Mouse (Mus musculus) kidney, adult 2 months (tissue): ENCODE measurements around the gene E430018J23Rik. TPM values are rescaled to one million over a fixed set of nuclear protein-coding genes. Genes with fewer than 3 reads are reported as not detected.
A peak's percentile ranks its signal among the peaks of the same experiment; 100 is the strongest.
"Not testable (repeated sequence)": the region's sequence is repeated elsewhere in the genome, so short reads cannot be mapped to it uniquely, and the experiment has no call there.

Experiments used
- DNase-seq: peaks from one replicate; pipeline ENCODE4 v3.0.0; 2021
- H3K27ac ChIP-seq: fragments of 200-500 bp; 2 replicates; pipeline ENCODE4 v1.5.1; 2012; ENCODE audit warnings: low read depth, low read length, control low read depth, inconsistent platforms; ENCODE audit not compliant: insufficient read depth
- H3K27me3 ChIP-seq: fragments of 200-500 bp; replicated peaks from 2 replicates; pipeline ENCODE4 v1.6.1; 2012; ENCODE audit warnings: mild to moderate bottlenecking, moderate library complexity, low read length, inconsistent platforms; ENCODE audit not compliant: control insufficient read depth, insufficient read depth
- H3K36me3 ChIP-seq: fragments of 200-500 bp; 2 replicates; pipeline ENCODE4 v1.6.1; 2012; ENCODE audit warnings: mild to moderate bottlenecking, moderate library complexity, low read length, inconsistent platforms; ENCODE audit not compliant: control insufficient read depth, insufficient read depth
- H3K4me1 ChIP-seq: fragments of 200-500 bp; 2 replicates; pipeline ENCODE4 v1.6.1; 2011; ENCODE audit warnings: low read length; ENCODE audit not compliant: control insufficient read depth, insufficient read depth
- H3K4me3 ChIP-seq: fragments of 200-500 bp; 2 replicates; pipeline ENCODE4 v1.5.1; 2011; ENCODE audit warnings: mild to moderate bottlenecking, low read depth, low read length, control low read depth; ENCODE audit not compliant: insufficient read depth
- CTCF ChIP-seq: fragments of 200-500 bp; conservative IDR thresholded peaks from 2 replicates; pipeline ENCODE4 v1.5.1; 2011; ENCODE audit warnings: low read depth, mild to moderate bottlenecking, control low read depth, low read length, moderate library complexity, mixed read lengths; ENCODE audit not compliant: insufficient read depth, insufficient read length
- POLR2A ChIP-seq: fragments of 200-500 bp; IDR thresholded peaks from one replicate; pipeline ENCODE4 v1.6.1; 2011; ENCODE audit warnings: low read depth, low read length, control low read depth
- WGBS: fragments of 180-500 bp; shearing (Covaris S2); methylation state at CpG from one replicate; pipeline ENCODE4 v1.1.7; 2018; 5-methylcytosine and 5-hydroxymethylcytosine counted together
- polyA plus RNA-seq: library from polyadenylated mRNA; depleted of rRNA; stranded (reverse); fragments of >200 nt; gene quantifications from 2 replicates; pipeline ENCODE4 v1.2.3, GENCODE M21; 2012

Gene E430018J23Rik
- polyA plus RNA-seq, 1 experiment, result 5.5 TPM

DNA sequence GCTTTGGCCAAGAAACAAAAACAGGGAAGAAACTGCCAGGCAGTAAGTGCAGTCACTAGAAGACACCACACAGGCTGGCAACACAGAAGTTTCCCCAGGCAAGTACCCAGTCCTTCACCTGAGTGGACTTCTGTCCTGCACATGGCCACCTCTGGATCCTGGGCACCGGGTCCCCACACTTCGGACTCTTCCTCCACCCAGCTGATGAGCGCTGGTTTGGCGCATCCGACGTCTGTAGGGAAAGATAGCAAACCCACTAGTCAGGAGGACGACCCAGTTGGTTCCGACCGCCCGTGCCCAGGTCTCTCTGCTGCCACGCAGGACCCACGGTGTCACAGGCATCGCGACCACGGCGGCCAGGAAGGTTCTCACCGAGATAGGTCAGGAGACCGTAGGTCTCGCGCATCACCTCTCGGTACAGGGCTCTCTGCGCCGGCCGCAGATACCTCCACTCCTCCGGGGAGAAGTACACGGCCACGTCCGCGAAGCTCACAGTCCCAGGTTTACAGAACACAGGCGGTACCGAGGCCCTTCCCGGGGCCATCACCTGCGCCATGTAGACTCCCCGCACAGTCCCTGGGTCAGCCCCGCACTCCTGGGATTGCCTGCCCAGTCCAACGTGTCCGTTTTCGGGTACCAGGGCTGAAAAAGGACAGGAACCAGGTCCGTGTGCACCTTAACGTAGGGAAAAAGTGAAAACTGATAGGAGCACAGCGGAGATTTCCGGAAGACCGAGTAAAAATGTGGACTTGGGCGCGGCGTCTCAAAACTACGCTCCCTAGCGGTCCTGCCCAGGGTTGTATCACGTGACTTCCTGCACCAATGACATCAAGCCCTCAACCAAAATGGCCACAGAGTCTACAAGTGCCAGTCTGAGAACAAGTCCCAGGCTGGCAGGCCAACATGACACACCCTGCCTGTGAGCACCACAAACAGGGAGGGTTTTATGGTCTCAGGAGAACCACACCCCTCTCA lies 17.9 kb downstream of the E430018J23Rik start, which contains the start of gene Zfp747:
Gene Zfp747 (minus strand): TSS at position 780 of the 975 bp plus-strand sequence.
- H3K4me3 ChIP-seq, result peak within 1 kb of the TSS; percentile 64
- WGBS, result 1% methylated on average over 49 of the region's 49 CpGs
- H3K27ac ChIP-seq, H3K4me1 ChIP-seq, H3K36me3 ChIP-seq, H3K27me3 ChIP-seq: not testable (repeated sequence)
- TF ChIP-seq POLR2A (peak; percentile 58), CTCF (peak; percentile 68)
- DNase-seq, result peak; percentile 98

DNA sequence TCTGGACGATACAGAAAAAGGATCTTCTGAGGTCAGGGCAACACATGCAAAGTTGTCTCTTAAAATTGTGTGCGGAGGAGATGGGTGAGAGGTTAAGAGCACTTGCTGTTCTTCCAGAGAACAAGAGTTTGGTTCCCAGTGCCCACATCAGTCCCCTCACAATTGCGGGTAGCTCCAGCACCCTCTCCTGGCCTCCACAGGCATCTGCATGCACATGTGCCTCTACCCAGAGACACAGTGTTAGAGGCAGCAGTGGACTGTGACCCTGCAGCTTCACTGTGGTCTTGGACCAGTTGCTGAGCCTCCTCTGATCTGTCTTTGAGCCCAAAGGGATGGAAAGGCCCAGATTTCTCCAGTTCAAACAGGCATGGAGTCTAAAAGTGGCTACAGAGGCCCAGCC lies 21.6 kb downstream of the E430018J23Rik start:
- H3K36me3 ChIP-seq, H3K27me3 ChIP-seq, H3K4me1 ChIP-seq, H3K27ac ChIP-seq, H3K4me3 ChIP-seq: not testable (repeated sequence)
- 87% methylated on average over 3 of the region's 3 CpGs for WGBS
- peak; percentile 25 for DNase-seq
- peak; percentile 33; the same call in 1 of the 2 replicates for TF ChIP-seq CTCF

DNA sequence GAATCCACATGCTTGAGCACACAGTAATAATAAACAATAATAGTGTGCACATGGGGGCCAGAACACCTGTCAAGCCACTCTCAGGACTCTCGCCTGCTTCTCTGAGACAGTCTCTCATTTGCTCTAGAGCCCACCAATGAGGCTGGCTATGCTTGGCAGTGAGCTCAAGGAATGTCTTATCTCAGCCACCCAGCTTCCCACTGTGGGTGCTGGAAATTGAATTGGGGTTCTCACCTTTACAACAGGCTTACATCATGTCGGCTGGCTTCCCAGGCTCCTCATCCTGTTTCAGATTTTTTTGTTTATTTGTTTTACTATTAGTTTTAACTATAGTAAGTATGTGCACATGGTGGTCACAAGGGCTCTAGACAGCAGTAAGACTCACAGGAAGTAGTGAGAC lies 22.2 kb downstream of the E430018J23Rik start:
- no peak overlapping the region for H3K27ac ChIP-seq
- no peak for TF ChIP-seq CTCF
- no peak for TF ChIP-seq POLR2A
- WGBS, result 87% methylated on average over 2 of the region's 2 CpGs

DNA sequence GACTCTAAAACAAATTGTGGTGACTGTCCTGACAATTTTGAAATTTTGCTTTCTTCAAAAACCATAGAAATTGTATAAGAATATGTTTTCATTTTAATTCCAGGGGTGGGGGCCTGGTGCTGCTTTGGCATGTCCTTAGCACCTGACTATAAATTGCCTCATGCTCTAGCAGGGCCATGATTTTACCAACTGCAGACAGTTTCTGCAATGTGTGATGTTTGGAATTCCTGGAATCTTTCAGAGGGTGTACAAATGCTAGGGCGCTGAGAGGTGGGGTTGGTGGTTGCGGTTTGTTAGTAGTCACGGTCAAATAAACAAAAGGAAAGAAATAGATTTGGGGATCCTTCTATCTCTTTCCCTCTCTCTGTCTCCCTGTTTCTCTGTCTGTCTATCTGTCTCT lies 27.2 kb downstream of the E430018J23Rik start:
- H3K27ac ChIP-seq, result no peak overlapping the region
- H3K4me3 ChIP-seq, result no peak overlapping the region
- WGBS, result 67% methylated on average over 3 of the region's 3 CpGs
- H3K27me3 ChIP-seq, result no peaks in the 10 kb centered on the region
- no peaks in the 10 kb centered on the region for H3K36me3 ChIP-seq
- H3K4me1 ChIP-seq, result no peaks in the 10 kb centered on the region
- TF ChIP-seq POLR2A (no peak), CTCF (no peak)
- DNase-seq, result no peak

More for the DNA sequence above, 22.2 kb downstream of the E430018J23Rik start:
- DNase-seq, result no peak
- no peaks in the 10 kb centered on the region for H3K27me3 ChIP-seq
- no peaks in the 10 kb centered on the region for H3K4me1 ChIP-seq
- no peak overlapping the region for H3K4me3 ChIP-seq
- H3K36me3 ChIP-seq, result no peaks in the 10 kb centered on the region

DNA sequence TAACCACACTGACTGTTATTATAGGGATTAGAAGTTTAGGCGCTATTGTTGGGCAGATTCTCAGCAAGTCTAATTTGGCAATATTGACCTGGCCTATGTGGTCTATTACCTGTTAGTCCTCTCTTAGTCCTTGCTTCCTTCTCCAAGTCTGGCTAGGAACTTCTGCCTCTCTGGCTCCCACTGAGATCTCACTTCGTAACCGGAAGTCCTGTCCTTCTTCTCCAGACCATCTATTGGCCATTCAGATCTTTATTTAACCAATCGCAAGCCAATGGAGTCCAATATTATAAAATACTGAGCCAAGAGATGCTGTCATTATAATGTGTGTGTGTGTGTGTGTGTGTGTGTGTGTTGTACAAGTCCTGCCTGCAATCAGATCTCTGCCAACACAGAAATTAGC lies 29.3 kb downstream of the E430018J23Rik start:
- Histone ChIP-seq H3K27ac (no peak overlapping the region), H3K4me1 (no peaks in the 10 kb centered on the region), H3K4me3 (peak overlapping the region; percentile 11; the same call in 1 of the 2 replicates), H3K27me3 (no peaks in the 10 kb centered on the region), H3K36me3 (no peaks in the 10 kb centered on the region)
- DNase-seq, result peak; percentile 38
- 73% methylated on average over 4 of the region's 4 CpGs for WGBS
- TF ChIP-seq POLR2A (no peak), CTCF (no peak)

DNA sequence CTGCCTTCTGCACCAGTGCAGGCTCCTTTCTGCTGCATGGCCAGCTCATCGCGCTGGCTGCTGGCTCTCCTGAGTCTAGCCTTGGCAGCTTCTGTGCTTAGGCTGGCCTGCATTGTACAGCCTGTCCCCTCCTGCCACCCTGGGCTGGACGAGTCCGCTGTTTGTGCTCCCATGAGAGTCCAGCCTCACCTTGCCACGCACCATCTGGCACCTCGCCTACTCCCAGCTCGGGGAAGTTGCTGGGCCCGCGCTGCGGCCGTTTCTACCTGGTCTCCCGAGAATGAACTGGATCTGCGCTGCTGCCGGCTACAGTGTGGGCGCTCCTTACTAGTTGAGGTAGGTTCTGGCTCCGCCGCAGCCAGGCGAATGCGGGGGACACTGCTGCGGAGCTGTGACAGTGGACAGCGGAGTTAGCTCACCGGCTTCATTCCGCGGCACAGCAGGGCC lies 29.9 kb downstream of the E430018J23Rik start:
- Histone ChIP-seq H3K27me3 (no peaks in the 10 kb centered on the region), H3K36me3 (no peaks in the 10 kb centered on the region), H3K4me1 (no peaks in the 10 kb centered on the region), H3K4me3 (peak overlapping the region; percentile 45), H3K27ac (no peak overlapping the region)
- DNase-seq, result peak; percentile 54
- WGBS, result 9% methylated on average over 24 of the region's 24 CpGs
- TF ChIP-seq CTCF, result no peak

DNA sequence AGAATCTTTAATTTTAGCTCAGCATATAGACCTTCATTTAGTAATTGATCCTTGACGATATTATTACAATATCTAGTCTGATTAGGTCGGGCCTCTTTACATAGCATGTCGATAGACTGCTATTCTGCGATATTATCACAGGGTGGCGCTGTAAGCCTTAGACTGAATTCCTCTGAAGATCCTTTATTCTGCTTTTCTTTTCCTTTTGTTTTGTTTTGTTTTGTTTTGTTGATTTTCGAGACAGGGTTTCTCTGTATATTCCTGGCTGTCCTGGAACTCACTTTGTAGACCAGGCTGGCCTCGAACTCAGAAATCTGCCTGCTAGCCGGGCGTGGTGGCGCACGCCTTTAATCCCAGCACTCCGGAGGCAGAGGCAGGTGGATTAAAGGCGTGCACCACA lies 31.0 kb downstream of the E430018J23Rik start:
- DNase-seq, result peak; percentile 62
- H3K4me3 ChIP-seq, result peak overlapping the region; percentile 44; the same call in 1 of the 2 replicates
- WGBS, result 17% methylated on average over 13 of the region's 13 CpGs
- not testable (repeated sequence) for H3K27me3 ChIP-seq, H3K4me1 ChIP-seq, H3K36me3 ChIP-seq, H3K27ac ChIP-seq
- peak; percentile 27 for TF ChIP-seq CTCF
